Mouse (Mus musculus) ES-Bruce4 (cell line): ENCODE measurements around the gene Ddx42. TPM values are rescaled to one million over a fixed set of nuclear protein-coding genes. Genes with fewer than 3 reads are reported as not detected.
"Not testable (repeated sequence)": the region's sequence is repeated elsewhere in the genome, so short reads cannot be mapped to it uniquely, and the experiment has no call there.

Experiments used
- H3K27ac ChIP-seq: 2 replicates; pipeline ENCODE4 v1.5.1; 2012; ENCODE audit warnings: low read length, inconsistent platforms; ENCODE audit not compliant: insufficient read depth
- H3K27me3 ChIP-seq: 2 replicates; pipeline ENCODE4 v1.6.1; 2012; ENCODE audit warnings: mild to moderate bottlenecking, low read length, inconsistent platforms; ENCODE audit not compliant: control insufficient read depth, poor library complexity, insufficient read depth, severe bottlenecking
- H3K36me3 ChIP-seq: 2 replicates; pipeline ENCODE4 v1.6.1; 2012; ENCODE audit warnings: inconsistent platforms, mild to moderate bottlenecking, low read length, moderate library complexity; ENCODE audit not compliant: control insufficient read depth, poor library complexity, insufficient read depth, severe bottlenecking
- H3K4me1 ChIP-seq: one replicate; pipeline ENCODE4 v1.8.1; 2011; ENCODE audit warnings: low read length; ENCODE audit not compliant: control insufficient read depth, insufficient read depth
- H3K4me3 ChIP-seq: 2 replicates; pipeline ENCODE4 v1.5.1; 2011; ENCODE audit warnings: low read depth, mild to moderate bottlenecking, low read length
- H3K9ac ChIP-seq: 2 replicates; pipeline ENCODE4 v1.6.1; 2012; ENCODE audit warnings: low read depth, mild to moderate bottlenecking, inconsistent platforms; ENCODE audit not compliant: poor library complexity, severe bottlenecking
- H3K9me3 ChIP-seq: replicated peaks from 2 replicates; pipeline ENCODE4 v1.6.1; 2012; ENCODE audit warnings: mild to moderate bottlenecking, low read length, inconsistent platforms; ENCODE audit not compliant: control insufficient read depth, poor library complexity, insufficient read depth, severe bottlenecking
- CTCF ChIP-seq: IDR thresholded peaks from one replicate; pipeline ENCODE4 v1.8.1; 2011; ENCODE audit warnings: low read depth, low read length
- EP300 ChIP-seq: IDR thresholded peaks from 2 replicates; pipeline ENCODE4 v1.6.1; 2011; ENCODE audit warnings: low read depth, low read length; ENCODE audit not compliant: insufficient read depth
- POLR2A ChIP-seq: IDR thresholded peaks from one replicate; pipeline ENCODE4 v1.8.1; 2011; ENCODE audit warnings: low read length; ENCODE audit not compliant: insufficient read depth
- polyA plus RNA-seq: library from polyadenylated mRNA; stranded (reverse); fragments of >200 nt; gene quantifications from 2 replicates; pipeline ENCODE4 v1.2.4, GENCODE M21; 2011; ENCODE audit warnings: low read depth; ENCODE audit not compliant: missing spikeins, insufficient read depth, insufficient read length

Ddx42 gene
- polyA plus RNA-seq, 1 experiment, result 75.4 TPM

DNA sequence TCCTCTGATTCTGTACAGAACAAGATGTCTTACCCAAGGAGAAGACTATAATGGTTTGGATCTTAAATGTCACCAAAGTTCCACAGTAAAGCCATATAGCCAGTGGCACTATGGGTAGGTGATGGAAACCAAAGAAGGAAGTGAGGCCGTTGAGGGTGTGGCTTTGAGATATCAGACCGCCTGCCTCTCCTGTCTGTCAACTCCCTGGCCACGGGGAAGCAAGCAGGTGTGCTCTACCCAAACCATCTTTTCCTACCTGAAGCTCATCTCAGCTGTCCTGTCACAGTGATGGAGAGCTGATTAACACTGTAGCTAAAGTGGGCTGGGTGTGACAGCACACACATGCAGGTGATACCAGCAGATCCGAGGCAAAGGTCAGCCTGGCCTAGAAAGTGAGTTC lies 18.4 kb upstream of the Ddx42 start:
- H3K27me3 ChIP-seq, result no peaks in the 10 kb centered on the region
- TF ChIP-seq CTCF, result no peak
- TF ChIP-seq EP300, result no peak
- no peak for TF ChIP-seq POLR2A
- H3K9ac ChIP-seq, result no peak overlapping the region
- no peak overlapping the region for H3K27ac ChIP-seq
- H3K4me1 ChIP-seq, result no peaks in the 10 kb centered on the region
- no peak overlapping the region for H3K4me3 ChIP-seq
- no peaks in the 10 kb centered on the region for H3K9me3 ChIP-seq
- peaks cover 26% of the 10 kb centered on the region for H3K36me3 ChIP-seq

DNA sequence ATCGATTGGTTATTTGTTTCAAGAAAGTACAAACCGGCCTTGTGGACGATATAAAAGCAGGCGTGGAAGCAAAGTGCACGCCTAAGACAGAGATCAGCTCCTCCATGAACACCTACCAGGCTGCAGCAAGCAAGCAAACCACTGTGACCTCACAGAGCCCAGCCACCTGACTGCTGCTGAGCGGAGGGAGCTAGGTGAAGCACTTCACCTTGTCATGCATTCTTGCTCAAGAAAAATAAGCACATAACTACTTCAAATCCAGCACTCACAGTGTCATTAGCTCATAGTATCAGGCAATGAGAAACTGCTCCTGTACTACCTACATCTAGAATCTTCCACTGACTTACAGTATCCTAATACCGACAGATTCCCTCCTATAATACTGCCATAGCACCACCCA lies 16.7 kb upstream of the Ddx42 start:
- not testable (repeated sequence) for H3K4me1 ChIP-seq
- peaks cover 40% of the 10 kb centered on the region for H3K36me3 ChIP-seq

DNA sequence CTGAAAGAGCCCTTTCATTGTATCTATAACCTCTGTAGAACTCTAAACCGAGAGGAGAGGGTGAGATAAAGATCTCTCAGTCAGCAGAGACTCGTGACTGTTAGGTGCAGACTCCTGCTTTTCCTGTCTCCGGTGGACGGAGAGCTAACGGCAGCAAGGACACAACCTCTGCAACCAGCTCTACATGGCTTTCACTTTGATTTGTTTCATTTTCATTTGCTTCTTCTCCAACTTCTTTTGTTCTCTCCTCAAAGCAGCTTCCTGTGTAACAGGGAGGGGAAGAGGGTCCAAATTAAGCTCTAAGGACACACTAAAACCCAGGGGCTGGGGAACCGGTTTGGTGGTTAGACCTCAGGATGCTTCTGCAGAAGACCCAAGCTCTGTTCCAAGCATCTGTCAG lies 16.0 kb upstream of the Ddx42 start:
- no peak overlapping the region for H3K9ac ChIP-seq
- H3K27me3 ChIP-seq, result no peaks in the 10 kb centered on the region
- peaks cover 42% of the 10 kb centered on the region for H3K36me3 ChIP-seq
- TF ChIP-seq EP300 (no peak), POLR2A (no peak)
- H3K9me3 ChIP-seq, result no peaks in the 10 kb centered on the region
- no peak overlapping the region for H3K4me3 ChIP-seq
- no peaks in the 10 kb centered on the region for H3K4me1 ChIP-seq
- H3K27ac ChIP-seq, result no peak overlapping the region

More for the DNA sequence above, 16.7 kb upstream of the Ddx42 start:
- not testable (repeated sequence) for H3K4me3 ChIP-seq, H3K27ac ChIP-seq, H3K27me3 ChIP-seq, H3K9ac ChIP-seq, H3K9me3 ChIP-seq

GRCm38 (mm10) chr11:106201337-106202122 lies 15.2 kb upstream of the Ddx42 start:
- Histone ChIP-seq H3K4me3 (no peak overlapping the region), H3K36me3 (peaks cover 47% of the 10 kb centered on the region), H3K27ac (no peak overlapping the region), H3K9ac (no peak overlapping the region), H3K4me1 (no peaks in the 10 kb centered on the region), H3K27me3 (no peaks in the 10 kb centered on the region), H3K9me3 (no peaks in the 10 kb centered on the region)
- TF ChIP-seq EP300 (no peak), CTCF (no peak), POLR2A (no peak)

GRCm38 (mm10) chr11:106202123-106202465 lies 14.6 kb upstream of the Ddx42 start, which contains the start of gene Strada:
Gene Strada, minus strand, starts transcription at chr11:106202168.
- Histone ChIP-seq H3K27ac (no peak within 1 kb of the TSS; the same call in 1 of the 2 replicates), H3K27me3 (no peaks in the 10 kb centered on the region), H3K4me3 (no peak within 1 kb of the TSS), H3K9ac (no peak within 1 kb of the TSS), H3K4me1 (no peaks in the 10 kb centered on the region), H3K9me3 (no peaks in the 10 kb centered on the region), H3K36me3 (peaks cover 53% of the 10 kb centered on the region)
- TF ChIP-seq EP300 (no peak), POLR2A (no peak), CTCF (no peak)

DNA sequence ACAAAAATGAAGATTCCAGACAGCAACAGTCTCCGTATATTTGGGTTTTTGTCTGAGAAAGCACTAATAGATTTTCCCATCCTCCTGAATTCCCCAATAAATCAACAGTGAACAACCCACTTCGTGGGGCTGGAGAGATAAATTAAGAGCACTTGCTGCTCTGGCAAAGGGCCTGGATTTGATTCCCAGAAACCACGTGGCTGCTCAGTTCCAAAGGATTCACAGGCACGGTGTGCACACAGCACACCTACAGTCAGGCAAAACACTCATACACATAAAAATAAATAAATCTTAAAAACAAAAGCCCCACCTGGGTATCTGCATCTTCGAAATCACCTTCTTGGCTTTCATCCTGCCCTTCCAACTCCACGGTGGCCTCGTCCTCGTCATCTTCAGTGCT lies 4.0 kb upstream of the Ddx42 start:
- Histone ChIP-seq H3K27ac (no peak overlapping the region), H3K27me3 (no peaks in the 10 kb centered on the region), H3K4me1 (peaks cover 3% of the 10 kb centered on the region), H3K9me3 (no peaks in the 10 kb centered on the region), H3K36me3 (peaks cover 29% of the 10 kb centered on the region), H3K9ac (no peak overlapping the region), H3K4me3 (no peak overlapping the region)
- TF ChIP-seq CTCF, result no peak
- TF ChIP-seq EP300, result no peak
- no peak for TF ChIP-seq POLR2A
